Mouse (Mus musculus) CH12.LX (cell line): ENCODE results near the gene Cdk9. TPM values are rescaled to one million over a fixed set of nuclear protein-coding genes. Genes with fewer than 3 reads are reported as not detected.
A peak's percentile ranks its signal among the peaks of the same experiment; 100 is the strongest.

Source experiments
- DNase-seq: peaks from one replicate; pipeline ENCODE4 v3.0.0-alpha.2; 2013; ENCODE audit errors: extremely low read depth
- H3K27ac ChIP-seq: 2 replicates; pipeline ENCODE4 v1.5.1; 2012; ENCODE audit warnings: low read depth, mild to moderate bottlenecking, control low read depth, moderate library complexity; ENCODE audit not compliant: insufficient read depth
- H3K27me3 ChIP-seq: replicated peaks from 2 replicates; pipeline ENCODE3; 2012; ENCODE audit warnings: inconsistent platforms
- H3K36me3 ChIP-seq, 2 experiments: replicated peaks in 1 of 2; 2 replicates each; pipeline versions ENCODE3 to v1.6.1; 2012; ENCODE audit warnings: inconsistent platforms in 1 of 2, low read length in 1 of 2, mild to moderate bottlenecking in 1 of 2, mixed read lengths in 1 of 2, moderate library complexity in 1 of 2; ENCODE audit not compliant: control insufficient read depth in 1 of 2, insufficient read depth in 1 of 2
- H3K4me1 ChIP-seq, 2 experiments: 2 replicates each; pipeline ENCODE4 v1.6.1; 2012; ENCODE audit warnings: inconsistent platforms in 1 of 2, moderate library complexity in 1 of 2; ENCODE audit not compliant: insufficient read depth in 2 of 2, control insufficient read depth in 1 of 2
- H3K4me2 ChIP-seq: 2 replicates; pipeline ENCODE4 v1.6.1; 2012; ENCODE audit warnings: low read depth, mild to moderate bottlenecking, control low read depth; ENCODE audit not compliant: poor library complexity, insufficient read depth, severe bottlenecking
- H3K4me3 ChIP-seq, 3 experiments: fragments of 150-350 bp in 1 of 3; sonication (generic) in 1 of 3; replicated peaks in 1 of 3; 2 replicates each; pipeline versions ENCODE3 to v1.5.1; 2011 to 2012; ENCODE audit warnings: low read depth in 2 of 3, low read length in 2 of 3, mild to moderate bottlenecking in 2 of 3, moderate library complexity in 2 of 3, control low read depth in 1 of 3, improper control_type of control experiment in 1 of 3, inconsistent platforms in 1 of 3, mixed read lengths in 1 of 3; ENCODE audit not compliant: poor library complexity in 1 of 3
- H3K79me2 ChIP-seq: replicated peaks from 2 replicates; pipeline ENCODE4 v1.6.1; 2012; ENCODE audit warnings: mild to moderate bottlenecking, moderate library complexity; ENCODE audit not compliant: control insufficient read depth, poor library complexity, insufficient read depth, severe bottlenecking; ENCODE audit errors: extremely low read depth
- H3K9ac ChIP-seq: 2 replicates; pipeline ENCODE4 v1.6.1; 2012; ENCODE audit warnings: low read depth, mild to moderate bottlenecking, control low read depth, moderate library complexity; ENCODE audit not compliant: insufficient read depth
- H3K9me3 ChIP-seq: replicated peaks from 2 replicates; pipeline ENCODE3; 2012; ENCODE audit warnings: low read length, inconsistent platforms, mixed read lengths
- CHD2 ChIP-seq: IDR thresholded peaks from 2 replicates; pipeline ENCODE4 v1.6.1; 2011; ENCODE audit warnings: low read length, improper control_type of control experiment
- E2F4 ChIP-seq: IDR thresholded peaks from 2 replicates; pipeline ENCODE4 v1.6.1; 2011; ENCODE audit warnings: low read depth, low read length, improper control_type of control experiment; ENCODE audit not compliant: insufficient replicate concordance
- IRF4 ChIP-seq: IDR thresholded peaks from 2 replicates; pipeline ENCODE4 v1.6.1; 2014; ENCODE audit warnings: low read depth, mild to moderate bottlenecking, inconsistent platforms, low read length, improper control_type of control experiment
- KAT2A ChIP-seq: IDR thresholded peaks from 2 replicates; pipeline ENCODE4 v1.6.1; 2012; ENCODE audit warnings: low read length, improper control_type of control experiment, inconsistent platforms; ENCODE audit not compliant: insufficient replicate concordance
- MAFK ChIP-seq: IDR thresholded peaks from 2 replicates; pipeline ENCODE4 v1.6.1; 2011; ENCODE audit warnings: low read length, improper control_type of control experiment; ENCODE audit not compliant: insufficient replicate concordance
- MAX ChIP-seq: IDR thresholded peaks from 2 replicates; pipeline ENCODE4 v1.6.1; 2011; ENCODE audit warnings: low read length, improper control_type of control experiment
- MEF2A ChIP-seq: IDR thresholded peaks from 2 replicates; pipeline ENCODE4 v1.6.1; 2014; ENCODE audit warnings: low read depth, mild to moderate bottlenecking, inconsistent platforms, low read length, improper control_type of control experiment, borderline replicate concordance
- MYC ChIP-seq: IDR thresholded peaks from 2 replicates; pipeline ENCODE4 v1.6.1; 2011; ENCODE audit warnings: low read depth, mild to moderate bottlenecking, improper control_type of control experiment, low read length
- NELFE ChIP-seq: IDR thresholded peaks from 2 replicates; pipeline ENCODE4 v1.6.1; 2011; ENCODE audit warnings: low read depth, low read length, improper control_type of control experiment
- PAX5 ChIP-seq: IDR thresholded peaks from 2 replicates; pipeline ENCODE4 v1.6.1; 2012; ENCODE audit warnings: low read length, inconsistent platforms, mixed read lengths
- POLR2A ChIP-seq: IDR thresholded peaks from 2 replicates; pipeline ENCODE4 v1.6.1; 2011; ENCODE audit warnings: low read depth, mild to moderate bottlenecking, improper control_type of control experiment, low read length
- RAD21 ChIP-seq: IDR thresholded peaks from 2 replicates; pipeline ENCODE4 v1.6.1; 2011; ENCODE audit warnings: low read depth, mild to moderate bottlenecking, low read length, improper control_type of control experiment, moderate library complexity
- SMC3 ChIP-seq: IDR thresholded peaks from 2 replicates; pipeline ENCODE4 v1.6.1; 2011; ENCODE audit warnings: low read depth, low read length, improper control_type of control experiment
- TBP ChIP-seq: conservative IDR thresholded peaks from 2 replicates; pipeline ENCODE4 v1.6.1; 2011; ENCODE audit warnings: low read depth, low read length, improper control_type of control experiment
- TCF12 ChIP-seq: IDR thresholded peaks from 2 replicates; pipeline ENCODE4 v1.6.1; 2014; ENCODE audit warnings: low read depth, mild to moderate bottlenecking, inconsistent platforms, low read length, improper control_type of control experiment
- USF1 ChIP-seq: IDR thresholded peaks from 2 replicates; pipeline ENCODE4 v1.6.1; 2014; ENCODE audit warnings: low read depth, mild to moderate bottlenecking, inconsistent platforms, low read length, improper control_type of control experiment
- ZC3H11A ChIP-seq: IDR thresholded peaks from 2 replicates; pipeline ENCODE4 v1.6.1; 2012; ENCODE audit warnings: low read depth, mild to moderate bottlenecking, inconsistent platforms, low read length, improper control_type of control experiment
- ZMIZ1 ChIP-seq: IDR thresholded peaks from 2 replicates; pipeline ENCODE4 v1.6.1; 2012; ENCODE audit warnings: low read depth, mild to moderate bottlenecking, inconsistent platforms, low read length, improper control_type of control experiment
- dilution Hi-C: fragments of 300-500 bp; cut with MboI; formaldehyde crosslinking; loops from 2 replicates; pipeline ENCODE4 v1.14.3; 2020; ENCODE audit warnings: low sequenced_read_pairs; ENCODE audit not compliant: extremely low pct_unique_long_range_greater_than_20kb, extremely low pct_ligation_motif_present
- in situ Hi-C: fragments of 300-500 bp; cut with MboI; formaldehyde crosslinking; loops from 3 replicates; pipeline ENCODE4 v1.14.3; 2019; ENCODE audit warnings: low sequenced_read_pairs, low pct_ligation_motif_present, low pct_unique_long_range_greater_than_20kb, mixed read lengths
- polyA plus RNA-seq: library from polyadenylated mRNA; unstranded; fragments of >175 nt; gene quantifications from 2 replicates; pipeline ENCODE4 v1.2.1, GENCODE M21; 2012; ENCODE audit warnings: low read depth; ENCODE audit not compliant: insufficient read length
- total RNA-seq, 2 experiments: library from RNA; depleted of rRNA; stranded (reverse); fragments of 300-350 nt in 1 of 2; fragments of >200 nt in 1 of 2; gene quantifications; 2 replicates each; pipeline ENCODE4 v1.2.3; 2012 to 2014

Cdk9 gene
- total and polyA plus RNA-seq, 3 experiments, result 41.7 to 136 (median 73.7) TPM

DNA sequence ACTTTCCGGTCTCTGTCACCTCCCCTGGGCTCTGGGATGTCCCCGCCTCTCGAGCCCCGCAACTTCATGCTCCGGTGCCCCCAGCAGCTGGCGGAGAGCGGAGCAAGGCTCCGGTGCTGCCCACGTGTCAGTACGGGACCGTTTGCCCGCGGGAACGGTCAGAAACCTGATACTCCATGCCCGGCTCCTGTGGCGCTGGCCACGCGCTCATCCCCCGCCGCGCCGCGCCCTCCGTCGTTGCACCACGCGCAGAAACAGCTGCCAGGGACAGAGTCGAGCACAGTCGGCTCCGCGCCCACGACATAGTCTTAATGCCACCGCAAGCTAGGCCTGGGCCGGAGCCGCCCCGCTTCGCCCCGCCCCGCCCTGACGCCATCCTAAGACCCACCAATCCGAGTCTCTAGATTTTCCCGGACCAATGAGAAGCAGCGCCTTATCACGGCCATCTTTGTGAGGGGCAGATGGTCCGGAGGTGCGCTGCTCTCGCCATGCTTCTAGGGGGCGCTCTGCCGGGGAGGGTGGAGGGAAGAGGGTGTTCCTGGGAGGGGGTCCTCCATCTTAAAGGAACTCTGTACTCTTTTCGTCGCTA, 19.0 kb downstream of the Cdk9 start (continued):
- TF ChIP-seq POLR2A (peak; percentile 97), USF1 (0 out of 2 replicates have a peak, but pooled peaks have one; percentile 10), NELFE (peak; percentile 90), SMC3 (no peak), E2F4 (no peak), TCF12 (peak; percentile 96), RAD21 (no peak)

DNA sequence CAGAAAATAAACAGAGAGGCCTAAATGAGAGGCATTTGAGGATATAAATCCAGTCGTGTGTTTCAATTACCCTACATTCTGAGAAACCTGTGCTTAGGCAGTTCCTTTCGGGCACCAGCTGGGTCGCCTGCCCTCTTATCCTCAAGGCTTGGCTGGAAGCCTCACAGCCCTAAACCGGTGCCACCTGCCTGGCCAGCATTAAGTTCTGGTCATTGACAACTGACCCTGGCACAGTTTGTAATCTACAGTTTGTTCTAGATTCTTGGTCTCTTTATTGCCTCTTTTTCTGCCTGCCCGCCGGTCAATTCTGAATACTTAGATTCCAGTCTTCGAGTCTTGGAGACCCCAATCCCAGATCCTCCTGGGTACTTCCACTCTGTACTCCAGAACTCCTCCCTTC, 19.6 kb downstream of the Cdk9 start:
- H3K27me3 ChIP-seq, result no peaks in the 10 kb centered on the region
- H3K27ac ChIP-seq, result no peak overlapping the region
- H3K4me3 ChIP-seq, result peak overlapping the region; percentile 70 to 98 (median 90)

GRCm38 (mm10) chr2:32692496-32692895, 20.4 kb downstream of the Cdk9 start:
- DNase-seq, result no peak
- Histone ChIP-seq H3K4me3 (peak overlapping the region in 2 of 3 experiments; percentile 9 to 98), H3K36me3 (peaks cover 17 to 40% of the 10 kb centered on the region in 2 experiments), H3K9ac (0 out of 2 replicates have a peak overlapping the region, but pooled peaks have one; percentile 64), H3K27me3 (no peaks in the 10 kb centered on the region), H3K4me2 (peak overlapping the region; percentile 93; the same call in 1 of the 2 replicates), H3K9me3 (no peaks in the 10 kb centered on the region), H3K79me2 (peaks cover 11% of the 10 kb centered on the region; the same call in 1 of the 2 replicates), H3K4me1 (peaks cover 11 to 44% of the 10 kb centered on the region in 2 experiments), H3K27ac (no peak overlapping the region)
- TF ChIP-seq IRF4 (no peak), MEF2A (no peak), TBP (no peak), KAT2A (no peak), CHD2 (no peak), PAX5 (no peak), SMC3 (no peak), ZMIZ1 (no peak), ZC3H11A (no peak), MAFK (no peak), RAD21 (no peak), MYC (no peak)
- in situ Hi-C loops, result no loop called here
- dilution Hi-C loops, result no loop called here

More for the DNA sequence above, 19.6 kb downstream of the Cdk9 start:
- H3K4me2 ChIP-seq, result peak overlapping the region; percentile 93
- TF ChIP-seq MAX, result no peak
- peak overlapping the region; percentile 64 for H3K9ac ChIP-seq
- peaks cover 11 to 44% of the 10 kb centered on the region in 2 experiments for H3K4me1 ChIP-seq
- in situ Hi-C loops (no loop called here), dilution Hi-C loops (no loop called here)
- peaks cover 11% of the 10 kb centered on the region; the same call in 1 of the 2 replicates for H3K79me2 ChIP-seq
- no peak for DNase-seq
- H3K9me3 ChIP-seq, result no peaks in the 10 kb centered on the region
- H3K36me3 ChIP-seq, result peaks cover 9 to 32% of the 10 kb centered on the region in 2 experiments
